Mouse (Mus musculus): Measurements from ENCODE around the gene Ptchd4. TPM values are rescaled to one million over a fixed set of nuclear protein-coding genes. Genes with fewer than 3 reads are reported as not detected.

Gene Ptchd4
- total RNA-seq, 2 experiments from 2014 or later: 0.73 to 1.1 TPM

- no peak for DNase-seq (ENCODE audit: low spot score in 2 of 2)
Observed at GRCm38 (mm10) chr17:42418449-42418848, 102.7 kb downstream of the Ptchd4 start.

- DNase-seq (ENCODE audit: low spot score in 2 of 2): no peak
Observed at GRCm38 (mm10) chr17:42427961-42428360, 112.2 kb downstream of the Ptchd4 start.

GRCm38 (mm10) chr17:42430380-42430779 lies 114.6 kb downstream of the Ptchd4 start:
- no peak for DNase-seq (ENCODE audit: low spot score in 2 of 2)

- no peak for DNase-seq (ENCODE audit: low spot score in 2 of 2)
Observed at GRCm38 (mm10) chr17:42452235-42452634, 136.5 kb downstream of the Ptchd4 start.

GRCm38 (mm10) chr17:42456441-42456840 lies 140.7 kb downstream of the Ptchd4 start:
- no peak for DNase-seq (ENCODE audit: low spot score in 2 of 2)

- DNase-seq (ENCODE audit: low spot score in 2 of 2): no peak
Observed at GRCm38 (mm10) chr17:42462726-42463125, 147.0 kb downstream of the Ptchd4 start.

GRCm38 (mm10) chr17:42480173-42480991 lies 164.6 kb downstream of the Ptchd4 start:
- DNase-seq (ENCODE audit: low spot score in 2 of 2): no peak

GRCm38 (mm10) chr17:42509356-42510262 lies 193.9 kb downstream of the Ptchd4 start:
- no peak for DNase-seq (ENCODE audit: low spot score in 2 of 2)

- no peak for DNase-seq (ENCODE audit: low spot score in 2 of 2)
Observed at GRCm38 (mm10) chr17:42530147-42530546, 214.4 kb downstream of the Ptchd4 start.

GRCm38 (mm10) chr17:42549578-42549977 lies 233.8 kb downstream of the Ptchd4 start:
- no peak for DNase-seq (ENCODE audit: low spot score in 2 of 2)

All from gastrocnemius, postnatal 4 days (tissue).